Mouse (Mus musculus) kidney, adult 10 weeks (tissue): ENCODE measurements around the gene Zcrb1. TPM values are rescaled to one million over a fixed set of nuclear protein-coding genes. Genes with fewer than 3 reads are reported as not detected.

Source experiments
- polyA plus RNA-seq: library from polyadenylated mRNA; stranded (reverse); fragments of 350-450 nt; fragmentation: Illumina TruSeq; extraction: RNeasy Lipid Tissue Mini Kit (QIAGEN cat#74804); gene quantifications from one replicate; pipeline ENCODE4 v1.2.3, GENCODE M21; 2014; ENCODE audit warnings: low read depth, low replicate concordance

Gene Zcrb1
- polyA plus RNA-seq = 208 TPM

DNA sequence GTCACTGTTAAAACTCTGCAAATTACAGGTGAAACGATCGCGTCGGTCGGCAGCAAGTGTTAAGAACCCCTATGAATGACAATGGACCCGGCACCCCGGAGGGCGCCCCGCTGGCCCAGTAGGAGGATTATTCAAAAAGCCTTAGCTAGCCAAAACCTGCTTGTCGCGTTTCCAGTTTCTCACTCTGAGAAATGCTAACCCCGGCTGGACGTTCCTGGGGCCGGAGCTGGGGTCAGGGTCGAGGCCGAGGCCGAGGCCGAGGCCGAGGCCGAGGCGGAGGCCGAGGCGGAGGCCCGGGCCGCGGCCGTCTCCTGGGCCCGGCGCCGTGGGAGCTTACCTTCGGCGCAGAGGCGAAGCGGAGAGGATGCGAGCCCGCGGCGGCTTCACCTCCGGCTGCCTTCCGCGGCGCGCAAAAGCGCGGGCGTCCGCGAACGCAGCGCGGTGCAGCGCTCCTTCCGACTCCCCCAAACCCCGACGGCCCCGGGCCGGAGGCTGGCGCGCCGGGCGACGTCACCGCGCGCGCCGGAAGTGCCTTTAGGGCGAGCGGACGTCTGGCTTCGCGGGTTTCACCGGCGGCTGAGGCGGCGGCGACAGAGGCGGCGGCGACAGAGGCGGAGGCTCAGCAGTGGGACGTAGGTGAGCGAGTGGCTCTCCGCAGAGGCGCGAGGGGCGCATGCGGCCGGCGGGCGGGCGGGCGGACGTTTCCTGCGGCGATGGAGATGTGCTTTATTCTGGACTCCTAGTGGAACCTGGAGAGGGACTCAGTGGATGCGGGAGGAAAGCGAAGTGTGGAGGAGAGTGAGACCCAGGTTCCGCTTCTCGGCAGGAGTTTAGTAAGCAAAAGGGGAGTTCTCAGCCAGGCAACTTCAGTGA lies at the start of gene Zcrb1, which contains the start of gene Pphln1:
Gene Zcrb1 (minus strand): TSS at position 509 of the 873 bp plus-strand sequence.
Gene Pphln1 (plus strand): TSS at position 525 of the 873 bp plus-strand sequence.

DNA sequence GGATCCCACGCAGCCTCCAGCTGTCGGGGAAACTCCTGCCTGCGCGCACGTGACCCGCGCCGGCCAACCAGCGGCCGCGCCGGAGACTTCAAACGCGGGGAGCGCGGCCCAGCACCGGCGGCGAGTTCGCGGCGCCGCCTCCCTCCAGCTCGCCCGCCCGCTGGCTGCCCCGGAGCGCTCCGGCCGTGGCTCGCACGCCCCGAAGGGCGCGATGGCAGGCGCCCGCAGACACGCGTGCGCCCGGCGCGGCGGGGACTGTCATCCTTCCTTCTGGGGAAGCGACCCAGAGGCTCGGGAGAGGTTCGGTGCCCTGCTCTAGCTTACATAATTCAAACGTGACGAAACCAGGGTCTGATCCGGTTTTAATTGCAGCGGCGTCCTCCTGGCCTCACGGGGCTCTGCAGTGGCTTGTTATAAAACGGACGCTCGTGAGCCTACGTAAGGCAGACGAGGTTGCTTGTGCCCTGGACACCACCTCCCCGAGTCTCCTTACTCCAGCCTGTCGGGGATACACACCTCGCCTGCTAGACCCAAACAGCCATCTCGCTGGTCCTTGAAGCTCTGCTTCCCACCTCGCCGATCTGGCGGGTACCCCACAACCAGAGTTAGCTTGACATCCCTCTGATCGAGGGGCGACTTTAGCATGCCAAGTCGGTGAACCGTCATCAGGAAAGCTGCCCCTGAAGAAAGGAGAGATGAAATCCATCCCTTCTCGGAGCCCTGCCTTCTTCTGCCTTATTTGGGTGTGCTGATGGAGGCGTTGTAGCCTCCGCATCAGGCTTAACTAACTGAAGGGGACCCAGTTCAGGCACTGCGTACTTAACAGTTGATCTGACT lies 61.0 kb downstream of the Zcrb1 start, which contains the start of gene Yaf2:
Gene Yaf2 (minus strand): TSS at position 11 of the 837 bp plus-strand sequence.

Other genes starting within 250 kb of the Zcrb1 start
- 18.6 TPM for gene Gxylt1, start 123.2 kb downstream of the Zcrb1 start, polyA plus RNA-seq
- gene Yaf2, start 61.4 kb downstream of the Zcrb1 start, polyA plus RNA-seq = 68.0 TPM
- gene Pphln1, start within 50 bp of the Zcrb1 start, polyA plus RNA-seq = 30.9 TPM
- gene Prickle1, start 197.6 kb upstream of the Zcrb1 start, polyA plus RNA-seq = 7.0 TPM